Mouse (Mus musculus) T-helper 1 cell (primary cell): ENCODE data around the gene Ntn4.

Experiments used
- in situ Hi-C: fragments of 300-600 bp; cut with MboI, MseI; formaldehyde crosslinking; loops from one replicate; pipeline ENCODE4 v1.15.1; 2025; ENCODE audit warnings: high pct_unique_total_duplicates

The Ntn4 gene

DNA sequence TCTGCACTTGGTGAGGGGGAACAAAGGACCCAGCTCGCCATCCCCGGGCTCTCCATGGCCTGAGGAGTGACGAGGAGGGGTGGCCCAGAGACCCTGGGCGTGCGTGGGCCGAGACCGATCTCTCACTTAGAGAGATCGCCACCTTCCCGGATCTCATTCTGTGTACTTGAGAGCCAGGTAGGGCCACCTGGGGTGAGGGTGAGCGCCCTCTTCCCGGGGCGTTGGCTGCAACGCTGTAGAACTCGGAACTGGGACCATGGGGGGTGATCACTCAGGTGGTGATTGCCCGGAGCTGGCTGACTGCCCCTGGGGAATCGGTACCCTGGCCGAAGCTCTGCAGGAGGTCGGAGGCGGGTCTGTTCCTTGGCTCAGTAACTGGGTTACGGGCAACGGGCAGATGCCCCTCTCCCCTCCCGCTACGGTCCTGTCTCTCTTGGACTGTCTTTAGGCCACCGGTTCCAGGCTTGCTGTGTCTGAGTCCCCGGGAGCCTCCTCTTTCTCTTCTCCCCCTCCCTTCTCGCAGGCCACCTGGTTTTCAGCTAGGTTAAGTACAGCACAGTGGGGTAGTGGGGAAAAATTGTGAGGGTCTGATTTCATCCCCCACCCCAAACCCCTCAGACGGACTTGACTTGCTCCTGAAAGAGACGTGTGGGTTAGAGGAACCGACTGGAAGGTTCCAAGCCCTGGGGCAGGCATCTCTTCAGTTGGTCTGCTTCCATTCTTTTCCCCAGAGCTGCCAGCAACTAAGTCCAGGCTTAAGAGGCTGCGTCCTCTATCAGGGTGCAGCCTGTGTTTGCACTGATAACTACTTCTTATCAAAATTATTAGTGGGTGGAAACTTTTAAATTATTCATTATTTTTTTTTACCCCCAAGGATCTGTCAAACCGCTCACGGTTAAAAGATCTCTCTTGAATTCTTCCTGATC, 1.6 kb downstream of the Ntn4 start:
- in situ Hi-C loops, result no loop called here

DNA sequence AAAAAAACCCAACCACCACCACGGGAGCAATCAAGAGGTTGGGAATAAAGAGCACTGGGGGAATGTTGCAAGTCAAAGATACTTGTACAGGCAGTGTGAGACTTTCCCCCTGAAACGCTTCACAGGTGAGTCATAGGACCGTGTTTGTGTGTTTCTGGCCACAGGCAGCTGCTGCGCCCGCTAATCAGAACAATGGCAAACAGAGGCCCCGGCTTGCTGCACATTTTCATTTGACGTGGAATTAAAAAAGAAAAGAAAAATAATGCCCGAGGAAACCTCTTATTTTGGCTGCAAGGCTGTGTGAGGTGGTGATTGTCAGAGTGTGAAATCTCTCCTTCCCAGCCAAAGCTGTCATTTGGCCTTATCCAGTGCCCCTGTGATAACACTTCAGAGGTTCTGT, 2.4 kb downstream of the Ntn4 start:
- in situ Hi-C loops, result no loop called here

DNA sequence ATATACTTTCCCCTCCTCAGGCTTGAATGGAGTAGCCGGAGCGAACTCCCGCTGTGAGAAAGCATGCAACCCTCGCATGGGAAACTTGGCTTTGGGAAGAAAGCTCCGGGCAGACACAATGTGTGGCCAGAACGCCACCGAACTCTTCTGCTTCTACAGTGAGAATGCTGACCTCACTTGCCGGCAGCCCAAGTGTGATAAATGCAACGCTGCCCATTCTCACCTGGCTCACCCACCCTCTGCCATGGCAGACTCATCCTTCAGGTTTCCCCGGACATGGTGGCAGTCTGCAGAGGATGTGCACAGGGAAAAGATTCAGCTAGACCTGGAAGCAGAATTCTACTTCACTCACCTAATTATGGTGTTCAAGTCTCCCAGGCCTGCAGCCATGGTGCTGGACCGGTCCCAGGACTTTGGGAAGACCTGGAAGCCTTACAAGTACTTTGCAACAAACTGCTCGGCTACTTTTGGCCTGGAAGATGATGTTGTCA, 4.0 kb downstream of the Ntn4 start:
- in situ Hi-C loops, result no loop called here

DNA sequence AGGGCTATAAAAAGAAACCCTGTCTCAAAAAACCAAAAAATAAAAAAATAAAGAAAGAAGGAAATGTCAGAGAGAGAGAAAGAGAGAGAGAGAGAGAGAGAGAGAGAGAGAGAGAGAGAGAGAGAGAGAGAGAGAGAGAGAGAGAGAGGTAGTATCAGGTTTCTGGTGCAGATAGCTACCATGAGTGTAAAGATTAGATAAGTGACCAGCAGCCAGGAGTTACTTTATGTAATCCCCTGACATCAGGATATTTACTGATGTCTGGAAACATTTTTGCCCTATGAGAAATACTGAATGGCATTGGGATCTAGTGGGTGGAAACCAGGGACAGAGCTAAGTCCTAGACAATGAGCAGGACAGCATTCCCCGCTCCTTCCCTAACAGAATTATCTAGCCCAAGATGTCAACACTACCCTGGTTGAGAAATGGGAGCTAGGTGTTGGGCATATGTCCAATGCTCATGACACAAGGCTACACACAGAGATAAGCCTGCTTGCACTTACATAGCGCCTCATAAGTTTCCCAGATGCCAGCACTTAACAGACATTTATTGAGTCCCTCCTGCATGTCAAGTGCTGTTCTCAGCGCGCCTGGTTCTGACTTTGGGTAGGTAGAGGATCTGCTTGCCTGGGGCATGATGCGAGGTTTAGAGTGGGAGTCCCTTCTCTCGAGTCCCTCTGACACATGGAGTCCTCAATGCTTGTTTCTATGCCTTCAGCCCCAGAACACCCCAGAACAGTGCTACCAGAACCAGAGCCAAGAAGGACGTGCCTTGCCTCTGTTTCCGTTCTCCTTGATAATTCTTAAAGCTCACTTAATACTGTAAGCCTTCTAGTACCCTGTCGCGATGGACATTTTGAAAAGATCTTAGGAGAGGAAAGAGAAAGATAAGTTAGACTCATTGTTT, 7.4 kb downstream of the Ntn4 start:
- in situ Hi-C loops, result no loop called here

DNA sequence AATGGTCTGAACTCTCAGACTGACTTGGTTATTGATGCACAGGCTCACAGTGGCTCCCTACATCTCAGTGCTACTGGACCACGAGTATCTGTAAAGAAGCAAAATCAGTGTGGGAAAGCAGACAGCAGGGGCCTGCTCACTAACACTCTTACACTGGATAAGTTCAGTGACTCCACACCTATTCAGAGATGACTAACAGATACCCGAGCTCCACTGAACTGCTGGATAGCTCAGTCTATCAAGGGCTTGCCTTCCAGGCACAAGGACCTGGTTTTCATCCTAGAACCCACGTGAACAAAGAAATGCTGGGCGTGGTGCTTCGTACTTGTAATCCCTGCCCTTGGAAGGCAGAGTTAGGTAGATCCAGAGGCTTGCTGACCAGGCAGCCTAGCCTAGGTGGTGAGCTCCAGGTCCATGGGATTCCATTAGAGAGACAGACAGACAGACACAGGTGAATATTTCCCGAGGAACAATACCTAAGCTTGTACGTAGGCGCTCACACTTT, 8.2 kb downstream of the Ntn4 start:
- in situ Hi-C loops, result no loop called here

DNA sequence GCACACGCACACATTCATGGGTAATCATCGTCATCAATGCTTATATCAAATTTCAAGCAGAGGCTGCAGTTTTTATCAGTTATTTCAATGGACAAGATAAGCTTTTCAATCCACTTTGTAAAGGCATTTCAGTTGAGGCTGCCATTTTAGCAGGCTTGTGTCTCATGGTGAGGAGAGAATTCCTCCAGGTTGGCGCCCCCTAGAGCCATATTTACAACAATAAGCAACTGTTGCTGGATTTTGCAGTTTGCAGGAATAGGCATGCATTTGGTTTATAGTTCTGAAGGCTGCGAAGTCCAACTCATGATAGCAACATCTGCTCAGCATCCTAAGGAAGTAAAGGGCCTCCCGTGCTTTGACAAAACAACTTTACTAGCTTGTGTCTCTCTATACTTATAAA, 8.6 kb downstream of the Ntn4 start:
- in situ Hi-C loops, result no loop called here

DNA sequence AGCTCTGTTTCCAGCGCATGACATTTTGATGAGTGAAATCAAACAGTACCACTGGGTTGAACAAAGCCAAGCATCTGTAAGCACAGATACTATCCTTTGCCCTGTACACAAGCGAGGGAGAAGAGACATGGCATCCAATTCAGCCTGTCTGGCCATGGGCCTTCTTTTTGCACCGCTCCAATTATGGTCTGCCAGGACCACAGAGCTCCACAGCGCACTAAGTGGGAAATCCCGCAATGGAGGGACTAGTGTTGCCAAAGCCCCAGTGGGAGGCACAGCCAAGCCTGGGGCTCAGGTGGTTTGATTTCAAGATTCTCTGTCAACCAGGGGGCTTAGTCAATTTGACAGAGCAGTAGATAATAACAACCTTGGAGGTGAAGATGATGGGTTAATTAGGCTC, 9.1 kb downstream of the Ntn4 start:
- in situ Hi-C loops, result no loop called here

DNA sequence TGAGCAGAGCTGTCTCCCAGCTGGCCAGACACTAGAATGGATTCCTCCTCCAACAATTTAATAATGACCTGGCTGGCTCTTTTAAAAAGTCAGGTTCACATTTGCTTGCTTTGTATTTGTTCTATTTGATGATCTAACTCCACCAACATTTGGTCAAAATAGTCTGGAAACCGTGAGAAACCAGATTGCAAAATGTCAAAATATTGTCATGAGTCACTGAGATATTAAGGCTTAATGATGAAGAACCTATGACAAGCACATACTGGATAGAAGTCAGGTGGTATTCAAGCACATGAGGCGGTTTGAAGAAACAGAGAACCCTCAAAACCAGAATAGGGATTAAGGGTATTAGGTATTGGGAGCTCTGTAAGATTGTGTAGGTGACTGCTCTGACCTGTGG, 12.8 kb downstream of the Ntn4 start:
- in situ Hi-C loops, result no loop called here

DNA sequence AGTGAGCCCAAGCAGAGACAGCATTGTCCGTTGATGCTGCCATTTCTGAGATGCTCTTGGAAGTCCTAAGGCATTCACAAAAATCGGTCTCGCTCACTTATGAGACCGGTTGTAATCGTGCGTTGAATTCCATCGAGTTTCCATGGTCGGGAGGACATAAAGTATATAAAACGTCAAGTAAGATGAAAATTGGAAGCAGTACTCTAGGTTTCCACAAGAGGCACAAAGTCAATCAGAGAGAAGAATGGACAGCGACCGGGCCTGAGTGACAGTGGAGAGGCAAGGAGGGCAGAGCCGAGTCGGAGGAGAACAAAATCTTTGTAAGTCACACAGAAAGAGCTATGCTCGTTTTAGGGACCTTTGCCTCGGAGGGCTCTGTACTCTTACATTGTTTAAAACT, 14.9 kb downstream of the Ntn4 start:
- in situ Hi-C loops, result loop anchor here (5.0 kb wide), 1 partner anchor 82 kb away; no protein-coding TSS in a partner anchor

DNA sequence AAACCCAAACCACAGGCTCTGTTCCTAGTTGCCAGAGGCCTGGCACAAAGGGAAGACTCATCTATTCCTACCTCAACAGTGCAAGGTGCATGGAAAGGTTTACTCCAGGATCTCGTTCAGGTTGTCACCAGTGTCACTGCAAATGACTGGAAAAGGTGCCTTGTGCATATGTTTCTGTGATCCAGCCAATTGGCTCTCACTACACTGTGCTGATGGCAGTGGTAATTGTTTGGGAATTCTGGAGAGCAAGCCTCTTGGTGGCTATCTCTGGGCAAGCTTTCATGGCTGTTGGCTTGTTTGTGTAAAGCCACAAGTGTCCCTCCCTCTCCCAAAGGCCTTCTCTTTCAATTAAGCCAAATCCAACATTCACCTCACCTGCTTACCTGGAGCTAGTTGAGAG, 19.3 kb downstream of the Ntn4 start:
- in situ Hi-C loops, result loop anchor here (5.0 kb wide), 1 partner anchor 78 kb away; no protein-coding TSS in a partner anchor

DNA sequence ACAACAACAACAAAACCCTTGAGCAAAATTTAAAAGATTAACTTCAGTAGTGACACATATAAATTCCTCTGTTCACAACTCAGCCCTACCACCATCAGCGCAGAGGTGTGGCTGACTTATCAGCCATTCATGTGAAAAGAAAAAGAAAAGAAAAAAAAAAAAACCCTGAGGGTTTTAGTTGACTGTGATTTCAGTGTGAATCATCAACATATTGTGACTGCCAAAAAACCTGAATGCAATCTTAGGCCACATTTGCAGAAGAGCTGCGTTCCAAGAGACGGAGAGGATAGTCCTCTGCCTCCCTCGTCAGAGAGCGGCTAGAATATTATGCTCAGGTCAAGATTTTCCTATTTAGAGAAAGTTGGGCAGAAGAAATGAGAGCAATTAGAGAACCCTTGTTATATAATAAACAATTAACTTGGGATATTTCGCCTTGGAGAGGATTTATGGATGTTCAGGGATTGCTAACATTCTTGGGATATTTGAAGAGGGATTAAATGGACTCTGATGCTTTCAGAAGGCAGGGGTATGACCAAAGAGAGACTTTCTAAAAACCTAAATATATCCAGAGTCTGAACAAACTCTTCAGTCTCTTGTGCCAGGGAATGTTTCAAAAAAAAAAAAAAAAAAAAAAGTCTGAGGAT, 21.0 kb downstream of the Ntn4 start:
- in situ Hi-C loops, result no loop called here

DNA sequence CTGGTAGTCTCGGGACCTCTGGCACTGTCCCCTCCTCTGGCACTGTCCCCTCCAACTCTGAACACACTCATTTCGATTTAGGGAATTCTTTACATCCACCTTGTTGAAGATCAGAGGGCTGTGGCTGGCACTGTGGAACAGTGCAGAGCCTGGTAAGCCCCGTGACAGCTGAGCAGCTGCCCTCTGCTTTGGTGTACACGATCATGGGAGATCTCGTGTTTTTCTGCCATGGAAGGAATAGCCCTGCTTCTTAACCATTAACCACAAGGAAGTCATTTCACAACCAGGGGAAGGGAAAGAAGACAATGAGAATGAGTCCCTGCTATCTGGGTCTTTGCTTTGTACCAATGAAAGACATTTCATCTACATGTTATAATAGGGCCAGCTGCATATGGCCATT, 21.5 kb downstream of the Ntn4 start:
- in situ Hi-C loops, result no loop called here

DNA sequence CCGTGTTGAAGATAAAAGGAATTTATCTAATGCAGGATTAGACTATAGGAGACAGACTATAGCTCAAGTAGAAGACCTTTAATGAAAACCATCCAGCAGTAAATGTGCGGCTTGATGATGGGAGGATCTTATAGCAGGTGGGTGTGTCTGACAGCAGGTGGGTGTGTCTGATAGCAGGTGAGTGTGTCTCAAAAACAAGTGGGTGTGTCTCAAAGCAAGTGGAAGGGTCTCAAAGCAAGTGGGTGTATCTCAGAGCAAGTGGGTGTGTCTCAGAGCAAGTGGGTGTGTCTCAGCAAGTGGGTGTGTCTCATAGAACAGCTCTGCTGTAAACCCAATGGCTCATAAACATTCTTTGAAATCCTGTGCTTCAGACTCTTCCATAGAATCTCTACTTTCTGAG, 25.7 kb downstream of the Ntn4 start:
- in situ Hi-C loops, result no loop called here

DNA sequence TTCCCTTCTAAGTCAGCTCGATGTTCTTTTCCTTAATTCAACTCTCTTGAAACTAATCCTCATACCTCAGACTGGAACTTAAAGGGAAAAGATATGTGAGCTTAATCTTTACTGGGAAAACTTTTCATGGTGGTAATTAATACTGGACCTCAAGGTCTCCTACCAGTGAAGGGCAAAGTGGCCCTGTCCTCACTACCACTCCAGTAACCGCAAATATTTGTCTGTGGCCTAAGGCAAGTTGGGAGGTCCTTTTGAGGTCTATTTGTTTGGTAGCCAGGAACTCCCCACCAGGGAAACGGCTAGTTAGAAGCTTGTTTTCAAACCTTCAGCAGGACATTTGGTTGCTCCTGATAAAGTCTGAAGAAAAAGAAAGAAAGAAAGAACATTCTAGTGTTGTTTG, 26.5 kb downstream of the Ntn4 start:
- in situ Hi-C loops, result no loop called here

DNA sequence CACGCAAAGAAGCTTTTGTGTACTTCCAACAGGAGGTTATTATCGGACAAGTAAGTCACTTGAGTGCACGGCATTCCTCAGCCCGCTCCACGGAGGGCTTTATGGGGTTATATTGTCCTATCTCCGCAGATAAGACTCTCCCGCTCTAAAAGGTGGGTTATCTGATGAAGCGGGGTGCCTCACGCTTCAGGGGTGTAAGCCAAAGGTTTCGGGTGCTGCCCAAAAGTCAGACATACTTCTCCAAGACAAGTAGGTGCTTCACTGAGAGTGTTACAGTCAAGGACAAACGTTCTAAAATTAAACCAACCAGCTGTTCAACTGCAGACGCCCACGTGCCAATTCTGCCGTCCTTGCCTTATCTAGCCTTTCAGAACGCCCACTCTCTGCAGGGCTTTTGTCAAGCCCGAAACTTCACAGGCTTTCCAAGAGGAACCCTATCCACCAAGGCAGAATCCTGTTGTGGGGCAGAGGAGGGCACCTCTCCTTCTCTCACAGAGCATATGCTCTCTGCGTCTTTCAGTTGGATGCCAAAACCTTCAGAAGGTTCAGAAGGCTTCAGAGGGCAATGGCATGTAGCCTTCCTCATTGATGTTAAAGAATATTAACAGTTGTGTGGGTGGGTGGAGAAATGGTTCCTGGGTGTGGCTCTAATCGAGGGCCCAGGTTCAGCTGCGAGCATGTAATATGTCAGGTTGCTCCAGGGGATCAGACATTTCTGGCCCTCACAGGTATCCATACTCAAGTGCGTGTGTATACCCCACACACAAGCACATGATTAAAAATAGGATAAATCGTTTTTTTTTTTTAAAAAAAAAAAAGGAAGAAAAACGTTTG, 32.4 kb downstream of the Ntn4 start:
- in situ Hi-C loops, result no loop called here

DNA sequence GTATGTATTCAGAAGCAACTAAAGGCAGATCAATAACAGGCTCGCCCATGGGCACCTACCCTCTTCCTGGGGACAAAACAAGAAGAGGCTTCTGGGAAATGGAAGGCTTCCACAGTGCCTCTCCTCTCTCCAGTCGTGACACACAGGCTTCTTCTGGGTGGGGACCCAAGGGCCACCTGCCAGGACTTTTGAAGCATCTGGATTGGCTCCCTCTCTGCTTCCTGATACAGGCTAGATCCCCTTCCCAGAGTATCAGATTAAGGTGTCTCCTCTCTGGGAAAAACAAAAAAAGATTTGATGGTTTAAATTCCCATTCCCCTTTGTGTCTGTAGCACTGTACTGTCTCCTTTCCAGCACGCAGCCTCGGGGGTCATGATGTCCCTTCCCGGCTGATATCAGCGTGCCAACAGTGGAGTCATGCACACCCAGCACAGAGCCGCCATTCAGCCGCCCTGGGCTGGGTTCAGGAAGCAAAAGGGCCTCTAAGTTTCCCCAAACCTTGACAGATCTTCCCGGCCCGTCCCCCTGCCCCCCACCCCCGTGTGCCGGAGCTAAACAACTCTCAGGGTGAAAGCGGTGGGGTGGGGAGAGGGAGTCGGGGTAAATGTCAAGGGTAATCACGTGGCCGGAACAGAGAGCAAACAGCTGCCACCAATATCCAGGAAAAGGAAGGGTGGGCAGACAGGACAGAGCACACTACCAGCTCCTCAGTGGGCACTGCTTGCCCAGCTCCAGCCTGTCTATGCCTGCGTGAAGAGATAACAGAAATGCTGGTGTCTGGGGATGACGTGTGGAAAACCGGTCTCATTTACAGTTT, 38.9 kb downstream of the Ntn4 start:
- in situ Hi-C loops, result no loop called here

DNA sequence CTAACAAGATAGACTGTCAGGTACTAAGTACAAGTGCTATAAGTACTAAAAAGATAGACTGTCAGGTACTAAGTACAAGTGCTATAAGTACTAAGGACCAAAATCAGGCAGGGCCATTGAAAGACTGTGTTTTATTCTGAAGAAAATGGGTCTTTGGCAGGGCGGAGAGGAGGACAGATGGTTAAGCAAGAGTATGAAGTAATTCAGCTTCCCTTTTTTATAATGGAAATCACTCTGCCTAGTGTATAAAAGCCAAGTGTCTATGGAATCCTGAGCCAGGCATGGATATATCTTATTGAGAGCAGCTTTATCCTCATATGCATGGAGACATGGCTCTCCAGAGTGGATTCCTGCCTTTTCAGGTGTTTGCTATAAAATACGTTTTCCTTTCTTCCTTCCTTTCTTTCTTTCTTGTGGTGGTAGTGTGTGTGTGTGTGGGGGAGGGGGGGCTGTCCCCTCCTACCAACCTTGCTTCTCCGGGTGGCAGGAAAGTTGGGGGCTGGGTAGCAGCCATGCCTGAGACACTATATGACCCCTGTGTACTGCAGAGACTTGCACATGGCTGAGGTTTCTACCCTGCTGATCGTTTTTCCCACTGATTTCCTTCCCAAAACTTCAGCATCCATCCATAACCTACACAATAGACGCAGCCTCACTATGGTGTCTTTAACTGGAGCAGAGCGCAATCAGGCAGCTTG, 40.3 kb downstream of the Ntn4 start:
- in situ Hi-C loops, result no loop called here

DNA sequence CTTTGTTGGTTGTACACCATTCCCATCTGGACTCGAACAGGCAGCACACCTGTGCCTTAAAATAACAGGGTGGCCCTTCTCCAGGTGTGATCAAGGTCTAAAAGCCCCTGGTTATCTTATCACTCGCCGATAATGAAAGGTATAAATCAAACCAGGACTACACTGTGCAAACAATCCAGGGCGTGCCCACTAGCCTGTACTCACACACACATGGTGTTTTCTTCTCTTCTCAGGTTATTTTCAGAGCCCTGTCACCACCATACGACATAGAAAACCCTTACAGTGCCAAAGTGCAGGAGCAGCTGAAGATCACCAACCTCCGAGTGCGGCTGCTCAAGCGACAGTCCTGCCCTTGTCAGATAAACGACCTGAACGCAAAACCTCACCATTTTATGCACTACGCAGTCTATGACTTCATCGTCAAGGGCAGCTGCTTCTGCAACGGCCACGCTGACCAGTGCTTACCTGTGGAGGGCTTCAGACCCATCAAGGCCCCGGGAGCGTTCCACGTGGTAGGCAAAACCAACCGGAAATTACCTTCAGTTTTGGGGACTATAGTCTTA, 41.8 kb downstream of the Ntn4 start:
- in situ Hi-C loops, result no loop called here

DNA sequence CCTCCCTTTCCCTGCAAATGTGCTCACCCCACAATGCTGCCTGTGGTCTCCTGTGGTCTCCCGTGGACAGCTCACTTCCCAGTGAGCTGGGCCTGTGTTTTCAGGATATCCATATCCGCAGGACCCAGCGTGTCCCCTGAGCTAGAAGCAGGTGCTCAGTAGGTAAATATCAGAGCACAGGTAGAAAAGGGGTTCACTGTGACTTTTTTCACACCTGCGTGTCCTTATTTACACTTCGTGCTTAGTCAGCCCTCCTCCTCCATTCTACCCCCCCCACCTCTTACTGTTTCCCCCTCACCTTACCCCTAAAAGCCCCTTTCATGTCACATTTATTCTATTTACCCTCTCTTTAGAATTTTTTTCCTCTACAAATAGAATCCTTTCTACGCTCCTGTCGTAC, 42.7 kb downstream of the Ntn4 start:
- in situ Hi-C loops, result no loop called here
